Mouse (Mus musculus) limb, embryonic 12.5 days (tissue): ENCODE measurements at regions not wholly inside any gene's neighbourhood (a gene's known extent, or its start where the extent isn't known, plus 50 kb on each side); places are given as distances from the start of the nearest gene placed in this dataset.
"Not testable (repeated sequence)": the region's sequence is repeated elsewhere in the genome, so short reads cannot be mapped to it uniquely, and the experiment has no call there.

Experiments used
- ATAC-seq: fragments of 200-750 bp; cut with Nextera tagmentation; 2 replicates; pipeline ENCODE4 v1.8.0; 2017; ENCODE audit warnings: low read depth, moderate TSS enrichment; ENCODE audit not compliant: insufficient number of reproducible peaks, insufficient read depth, low FRiP score, low TSS enrichment
- H3K27ac ChIP-seq: fragments of 300-500 bp; sonication (generic); 2 replicates; pipeline ENCODE4 v1.5.1; 2016; ENCODE audit warnings: mild to moderate bottlenecking, moderate library complexity
- H3K27me3 ChIP-seq: fragments of 300-500 bp; sonication (generic); 2 replicates; pipeline ENCODE4 v1.6.1; 2016; ENCODE audit warnings: mild to moderate bottlenecking, moderate library complexity
- H3K36me3 ChIP-seq: fragments of 300-500 bp; sonication (generic); 2 replicates; pipeline ENCODE4 v1.6.1; 2016; ENCODE audit warnings: mild to moderate bottlenecking, moderate library complexity
- H3K4me1 ChIP-seq: fragments of 300-500 bp; sonication (generic); replicated peaks from 2 replicates; pipeline ENCODE4 v1.6.1; 2016
- H3K4me2 ChIP-seq: fragments of 300-500 bp; sonication (generic); 2 replicates; pipeline ENCODE4 v1.6.1; 2016; ENCODE audit warnings: mild to moderate bottlenecking, moderate library complexity
- H3K4me3 ChIP-seq: fragments of 300-500 bp; sonication (generic); replicated peaks from 2 replicates; pipeline ENCODE4 v1.5.1; 2016; ENCODE audit warnings: mild to moderate bottlenecking
- H3K9ac ChIP-seq: fragments of 300-500 bp; sonication (generic); replicated peaks from 2 replicates; pipeline ENCODE4 v1.6.1; 2016; ENCODE audit warnings: mild to moderate bottlenecking, moderate library complexity
- H3K9me3 ChIP-seq: fragments of 300-500 bp; sonication (generic); 2 replicates; pipeline ENCODE4 v1.6.1; 2016; ENCODE audit warnings: mild to moderate bottlenecking, moderate library complexity
- WGBS: fragments of 180-500 bp; shearing (Covaris S2); methylation state at CpG from one replicate; pipeline ENCODE4 v1.1.7; 2016; 5-methylcytosine and 5-hydroxymethylcytosine counted together

DNA sequence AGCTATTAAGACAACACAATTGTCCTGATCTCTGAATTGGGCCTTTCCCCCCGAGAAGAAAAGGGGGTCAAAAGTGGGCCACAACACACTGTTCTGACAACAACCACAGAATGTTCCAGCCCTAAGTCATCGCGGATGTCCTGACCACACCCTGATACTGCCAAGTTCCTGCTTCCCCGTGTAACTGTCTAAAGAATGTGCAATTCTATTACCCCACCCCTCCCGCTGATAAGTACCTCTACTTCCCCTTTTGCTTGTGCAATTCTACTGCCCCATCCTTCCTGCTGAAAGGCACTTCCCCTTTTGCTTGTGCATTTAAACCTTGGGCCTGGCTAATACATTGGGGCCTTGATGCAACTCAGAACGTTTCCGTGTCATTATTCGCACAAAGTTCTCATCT lies 323.0 kb downstream of the Bmp2 start:
- H3K27ac ChIP-seq, H3K4me2 ChIP-seq, H3K9me3 ChIP-seq, H3K9ac ChIP-seq, ATAC-seq, H3K27me3 ChIP-seq, H3K36me3 ChIP-seq, H3K4me1 ChIP-seq, H3K4me3 ChIP-seq: not testable (repeated sequence)
- 95% methylated on average over 8 of the region's 8 CpGs for WGBS

DNA sequence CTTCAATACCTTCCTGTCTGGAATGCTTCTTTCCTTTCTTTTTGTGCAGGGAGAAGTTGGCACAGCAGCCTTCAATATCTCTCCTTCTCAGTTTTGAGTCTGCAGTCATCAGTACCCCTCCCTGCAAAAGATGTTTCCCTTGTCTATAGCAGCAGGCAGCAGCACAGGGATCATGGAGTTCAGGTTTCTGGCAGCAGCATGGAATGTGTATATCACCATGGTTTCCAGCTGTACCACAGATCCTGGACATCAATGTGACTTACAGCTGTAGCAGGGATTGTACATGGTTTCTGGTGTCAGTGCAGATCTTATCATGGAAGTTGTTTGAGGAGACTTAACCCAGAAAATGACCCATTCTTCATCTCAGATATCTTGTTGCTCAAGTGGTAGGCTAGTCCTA lies 331.7 kb downstream of the Bmp2 start:
- no peaks in the 10 kb centered on the region for H3K27me3 ChIP-seq
- ATAC-seq: peak; percentile 59; the same call in 1 of the 2 replicates
- H3K4me1 ChIP-seq: no peaks in the 10 kb centered on the region

DNA sequence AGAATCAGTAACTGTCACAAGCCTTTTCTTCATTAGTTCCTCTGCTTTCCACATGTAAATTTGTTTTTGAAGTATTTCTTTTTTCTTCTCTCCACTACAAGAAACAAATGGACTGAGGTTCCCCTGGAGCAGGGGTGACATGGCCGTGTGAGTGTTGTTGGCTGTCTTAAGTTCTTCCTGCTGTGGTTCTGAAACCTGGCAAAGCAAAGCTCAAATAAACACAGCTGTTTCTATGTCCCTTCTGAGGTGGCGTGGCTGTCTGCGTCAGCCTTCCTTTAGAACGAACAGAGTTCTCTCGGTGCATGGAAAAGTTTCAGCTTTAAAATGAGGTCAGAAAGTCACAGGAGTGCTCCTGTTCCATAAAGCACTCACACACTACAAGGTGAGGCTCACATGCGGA lies 354.3 kb downstream of the Bmp2 start:
- no peak for ATAC-seq
- Histone ChIP-seq H3K4me1 (no peaks in the 10 kb centered on the region), H3K4me3 (no peak overlapping the region), H3K9me3 (no peaks in the 10 kb centered on the region), H3K27ac (no peak overlapping the region), H3K36me3 (no peaks in the 10 kb centered on the region), H3K9ac (no peak overlapping the region), H3K4me2 (no peak overlapping the region), H3K27me3 (no peaks in the 10 kb centered on the region)
- WGBS: 64% methylated on average over 6 of the region's 6 CpGs

More for the DNA sequence above, 331.7 kb downstream of the Bmp2 start:
- Histone ChIP-seq H3K9ac (no peak overlapping the region), H3K27ac (no peak overlapping the region), H3K4me3 (no peak overlapping the region), H3K4me2 (no peak overlapping the region), H3K9me3 (no peaks in the 10 kb centered on the region), H3K36me3 (no peaks in the 10 kb centered on the region)
